Mouse (Mus musculus): Measurements from ENCODE around the gene Ttc39b.

DNA sequence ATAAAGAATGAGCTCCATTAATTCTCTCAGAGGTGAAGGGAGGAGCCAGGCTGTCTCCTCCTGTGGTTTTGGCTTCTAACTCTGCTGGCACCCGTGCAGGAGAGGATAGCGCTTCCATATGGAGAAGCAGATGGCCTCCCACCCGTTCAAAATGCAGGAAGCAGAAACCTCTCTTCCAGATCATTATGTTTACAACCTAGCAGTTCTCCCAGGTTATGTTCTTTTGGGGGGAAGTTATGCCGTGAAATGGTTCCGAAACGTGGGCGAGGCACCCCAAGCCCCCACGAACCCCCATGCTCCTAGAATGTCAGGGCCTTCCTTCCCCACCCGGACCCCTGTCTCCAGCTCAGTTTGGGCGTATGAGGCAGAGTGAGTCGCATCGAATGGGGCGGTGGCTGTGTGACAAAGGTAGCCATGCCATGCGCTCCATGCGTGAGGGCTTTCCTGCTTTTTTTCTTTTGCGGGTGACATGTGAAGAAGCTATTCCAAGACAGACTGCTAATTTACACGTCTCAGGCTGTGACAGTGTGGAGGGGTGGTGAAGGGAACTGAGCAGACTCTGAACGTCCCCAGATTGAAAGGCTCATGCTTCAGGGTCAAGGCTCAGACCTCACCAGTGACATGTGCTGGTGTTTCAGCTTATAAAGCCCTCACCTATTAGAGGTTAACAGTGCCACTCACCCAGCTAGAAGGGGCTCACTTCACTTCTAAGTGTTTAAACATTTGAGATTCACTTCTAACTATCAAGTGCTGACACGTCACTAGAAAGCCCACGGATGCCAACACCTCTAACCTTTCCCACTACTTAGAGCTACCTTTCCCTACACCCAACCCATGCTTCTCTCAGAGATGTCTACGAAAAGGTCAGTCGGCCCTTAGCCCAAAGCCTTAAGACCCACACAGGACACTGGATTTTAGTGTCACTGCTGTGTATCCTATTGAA, 90.6 kb downstream of the Ttc39b start:
- TF ChIP-seq USF1 (IDR thresholded peaks at IDR 0.05; ENCODE audit: low read depth, low read length), result no peak
- no peak for TF ChIP-seq CTCF (IDR thresholded peaks at IDR 0.05 in 2 of 3, conservative IDR thresholded peaks at IDR 0.05 in 1 of 3; ENCODE audit: control insufficient read depth in 1 of 3, insufficient read depth in 1 of 3, low read depth in 2 of 3, low read length in 3 of 3, poor library complexity in 1 of 3, severe bottlenecking in 1 of 3)
- no peak for TF ChIP-seq SMC3 (IDR thresholded peaks at IDR 0.05; ENCODE audit: low read depth, low read length)
- no peak for TF ChIP-seq MXI1 (IDR thresholded peaks at IDR 0.05; ENCODE audit: low read depth, low read length)
- TF ChIP-seq MAZ (IDR thresholded peaks at IDR 0.05; ENCODE audit: low read depth, low read length), result no peak
- TF ChIP-seq POLR2A (IDR thresholded peaks at IDR 0.05; ENCODE audit: control insufficient read depth in 1 of 2, insufficient read depth in 1 of 2, low read depth in 1 of 2, low read length in 2 of 2, poor library complexity in 1 of 2), result no peak
- no peak for TF ChIP-seq ZC3H11A (IDR thresholded peaks at IDR 0.05; ENCODE audit: low read depth, low read length)
- TF ChIP-seq RCOR1 (IDR thresholded peaks at IDR 0.05; ENCODE audit: low read depth, low read length), result no peak
- TF ChIP-seq USF2 (IDR thresholded peaks at IDR 0.05; ENCODE audit: borderline replicate concordance in 1 of 2, insufficient read depth in 1 of 2, low read depth in 1 of 2, low read length in 2 of 2), result no peak
- no peak for TF ChIP-seq TBP (IDR thresholded peaks at IDR 0.05; ENCODE audit: low read depth, low read length)
